8 mouse cellular contexts compared by ENCODE assay signal in genomic region chr12:59011844-59012709, GRCm38 (mm10). TPM values are rescaled to one million over a fixed set of nuclear protein-coding genes. Genes with fewer than 3 reads are reported as not detected.
DNase-seq lines count a peak whose midpoint lies in the region; ATAC-seq and TF ChIP-seq lines count a peak whose summit lies in the region.

Sec23a (minus strand) TSS chr12:59012017.

- peaks cover 19% of the 10 kb centered on the region for H3K36me3 ChIP-seq in heart, embryonic 10.5 days
- H3K36me3 ChIP-seq in kidney, embryonic 15.5 days = peaks cover 16% of the 10 kb centered on the region

- peak within 1 kb of the TSS; percentile 43 for H3K27ac ChIP-seq in bone marrow macrophage, adult 2 months (ENCODE audit: insufficient read depth, low read depth, low read length)
- H3K27ac ChIP-seq in embryonic fibroblast, embryonic 13.5 days (ENCODE audit: insufficient read depth, low read length) = peak within 1 kb of the TSS; percentile 92
- H3K27ac ChIP-seq in heart, embryonic 10.5 days = peak within 1 kb of the TSS; percentile 91
- H3K27ac ChIP-seq in kidney, embryonic 15.5 days = peak within 1 kb of the TSS; percentile 96

- TF ChIP-seq CTCF in bone marrow macrophage, adult 2 months (IDR thresholded peaks at IDR 0.05; ENCODE audit: low read depth, low read length) = no peak
- TF ChIP-seq CTCF in embryonic fibroblast, embryonic 13.5 days (IDR thresholded peaks at IDR 0.05; ENCODE audit: borderline replicate concordance, insufficient read depth, low read length) = no peak

- H3K9ac ChIP-seq in kidney, embryonic 15.5 days = peak within 1 kb of the TSS; percentile 85

- H3K4me1 ChIP-seq in bone marrow macrophage, adult 2 months (ENCODE audit: control insufficient read depth, insufficient read depth, low read length) = peaks cover 6% of the 10 kb centered on the region; the same call in 1 of the 2 replicates
- H3K4me1 ChIP-seq in embryonic fibroblast, embryonic 13.5 days (ENCODE audit: control insufficient read depth, insufficient read depth, low read length) = peaks cover 8% of the 10 kb centered on the region; the same call in 1 of the 2 replicates
- H3K4me1 ChIP-seq in heart, embryonic 10.5 days = peaks cover 6% of the 10 kb centered on the region; the same call in 1 of the 2 replicates
- peaks cover 27% of the 10 kb centered on the region for H3K4me1 ChIP-seq in kidney, embryonic 15.5 days

- WGBS in heart, embryonic 10.5 days = under 1% methylated on average over 48 of the region's 48 CpGs
- under 1% methylated on average over 48 of the region's 48 CpGs for WGBS in kidney, embryonic 15.5 days

- peak within 1 kb of the TSS; percentile 75 for H3K4me2 ChIP-seq in kidney, embryonic 15.5 days

- TF ChIP-seq POLR2A in bone marrow macrophage, adult 2 months (IDR thresholded peaks at IDR 0.05; ENCODE audit: borderline replicate concordance, low read depth, low read length) = peak; percentile 44; the same call in 1 of the 2 replicates
- TF ChIP-seq POLR2A in embryonic fibroblast, embryonic 13.5 days (IDR thresholded peaks at IDR 0.05; ENCODE audit: low read depth, low read length) = peak; percentile 95

- no peaks in the 10 kb centered on the region for H3K27me3 ChIP-seq in heart, embryonic 10.5 days (ENCODE audit: insufficient read depth, poor library complexity, severe bottlenecking)
- no peaks in the 10 kb centered on the region for H3K27me3 ChIP-seq in kidney, embryonic 15.5 days

- ATAC-seq in kidney, embryonic 15.5 days (replicated peaks; ENCODE audit: low FRiP score) = peak; percentile 97
- peak; percentile 93 for ATAC-seq in monocyte, adult 5-6 weeks (replicated peaks; ENCODE audit: insufficient number of reproducible peaks, low FRiP score, low TSS enrichment, poor library complexity, severe bottlenecking)

- no peaks in the 10 kb centered on the region for H3K9me3 ChIP-seq in heart, embryonic 10.5 days
- H3K9me3 ChIP-seq in kidney, embryonic 15.5 days (replicated peaks) = no peaks in the 10 kb centered on the region

- DNase-seq in A20 (ENCODE audit: low read depth, low spot score) (peak; percentile 99), liver (peak; percentile 100)
- DNase-seq in heart, embryonic 10.5 days (ENCODE audit: low spot score) = peak; percentile 99
- peak; percentile 99 to 100 for DNase-seq in spleen, postnatal 4 days (ENCODE audit: low spot score in 2 of 2)

- H3K4me3 ChIP-seq in bone marrow macrophage, adult 2 months (ENCODE audit: insufficient read depth, low read length) = peak within 1 kb of the TSS; percentile 89
- peak within 1 kb of the TSS; percentile 88 for H3K4me3 ChIP-seq in embryonic fibroblast, embryonic 13.5 days (ENCODE audit: insufficient read depth, low read length)
- H3K4me3 ChIP-seq in heart, embryonic 10.5 days = peak within 1 kb of the TSS; percentile 75
- H3K4me3 ChIP-seq in kidney, embryonic 15.5 days (replicated peaks) = peak within 1 kb of the TSS; percentile 88

RNA-seq across cellular contexts. Expression of gene Sec23a, which starts in this region (rescaled TPM):
- 13.0 and 15.5 TPM in 2 replicates for polyA plus RNA-seq in bone marrow macrophage, adult 2 months (2012; ENCODE audit: insufficient read depth, insufficient read length, missing spikeins)
- polyA plus RNA-seq in embryonic fibroblast, embryonic 13.5 days (2011; ENCODE audit: insufficient read length, low read depth, missing spikeins) = 165 and 169 TPM in 2 replicates
- polyA plus RNA-seq in heart, embryonic 10.5 days (2016; fragmentation: Nextera tagmentation; extraction: Ambion mirVana) = 77.3 and 84.6 TPM in 2 replicates
- polyA plus RNA-seq in kidney, embryonic 15.5 days (2015; fragmentation: Nextera tagmentation; extraction: Ambion mirVana) = 79.3 and 79.4 TPM in 2 replicates
- 20.5 to 28.1 TPM (median 24.5 TPM) in 3 replicates for total RNA-seq in monocyte, adult 5-6 weeks (2017)

Comparison
In these comparisons a context has a peak if more than half of its experiments do, and no peak if none do; other contexts are left out.
1. Peak in every context shown above with its lines: DNase-seq, ATAC-seq, H3K4me3 ChIP-seq and H3K27ac ChIP-seq.
2. H3K27ac ChIP-seq: peak in every context shown above with its lines; median percentile 96 in kidney, embryonic 15.5 days; 92 in embryonic fibroblast, embryonic 13.5 days; 91 in heart, embryonic 10.5 days; 43 in bone marrow macrophage, adult 2 months.